Mouse (Mus musculus) kidney, adult 2 months (tissue): ENCODE measurements around the gene Art3. TPM values are rescaled to one million over a fixed set of nuclear protein-coding genes. Genes with fewer than 3 reads are reported as not detected.
A peak's percentile ranks its signal among the peaks of the same experiment; 100 is the strongest.
"Not testable (repeated sequence)": the region's sequence is repeated elsewhere in the genome, so short reads cannot be mapped to it uniquely, and the experiment has no call there.

Source experiments
- DNase-seq: peaks from one replicate; pipeline ENCODE4 v3.0.0; 2021
- H3K27ac ChIP-seq: fragments of 200-500 bp; 2 replicates; pipeline ENCODE4 v1.5.1; 2012; ENCODE audit warnings: low read depth, low read length, control low read depth, inconsistent platforms; ENCODE audit not compliant: insufficient read depth
- H3K27me3 ChIP-seq: fragments of 200-500 bp; replicated peaks from 2 replicates; pipeline ENCODE4 v1.6.1; 2012; ENCODE audit warnings: mild to moderate bottlenecking, moderate library complexity, low read length, inconsistent platforms; ENCODE audit not compliant: control insufficient read depth, insufficient read depth
- H3K36me3 ChIP-seq: fragments of 200-500 bp; 2 replicates; pipeline ENCODE4 v1.6.1; 2012; ENCODE audit warnings: mild to moderate bottlenecking, moderate library complexity, low read length, inconsistent platforms; ENCODE audit not compliant: control insufficient read depth, insufficient read depth
- H3K4me1 ChIP-seq: fragments of 200-500 bp; 2 replicates; pipeline ENCODE4 v1.6.1; 2011; ENCODE audit warnings: low read length; ENCODE audit not compliant: control insufficient read depth, insufficient read depth
- H3K4me3 ChIP-seq: fragments of 200-500 bp; 2 replicates; pipeline ENCODE4 v1.5.1; 2011; ENCODE audit warnings: mild to moderate bottlenecking, low read depth, low read length, control low read depth; ENCODE audit not compliant: insufficient read depth
- CTCF ChIP-seq: fragments of 200-500 bp; conservative IDR thresholded peaks from 2 replicates; pipeline ENCODE4 v1.5.1; 2011; ENCODE audit warnings: low read depth, mild to moderate bottlenecking, control low read depth, low read length, moderate library complexity, mixed read lengths; ENCODE audit not compliant: insufficient read depth, insufficient read length
- POLR2A ChIP-seq: fragments of 200-500 bp; IDR thresholded peaks from one replicate; pipeline ENCODE4 v1.6.1; 2011; ENCODE audit warnings: low read depth, low read length, control low read depth
- WGBS: fragments of 180-500 bp; shearing (Covaris S2); methylation state at CpG from one replicate; pipeline ENCODE4 v1.1.7; 2018; 5-methylcytosine and 5-hydroxymethylcytosine counted together
- polyA plus RNA-seq: library from polyadenylated mRNA; depleted of rRNA; stranded (reverse); fragments of >200 nt; gene quantifications from 2 replicates; pipeline ENCODE4 v1.2.3, GENCODE M21; 2012

Gene Art3
- polyA plus RNA-seq, 1 experiment = 8.8 TPM

- Histone ChIP-seq H3K27ac (peak overlapping the region; percentile 89), H3K4me3 (0 out of 2 replicates have a peak overlapping the region, but pooled peaks have one; percentile 10), H3K36me3 (no peaks in the 10 kb centered on the region), H3K4me1 (no peaks in the 10 kb centered on the region), H3K27me3 (no peaks in the 10 kb centered on the region; the same call in 1 of the 2 replicates)
- TF ChIP-seq POLR2A = no peak
- no peak for TF ChIP-seq CTCF
- WGBS = 58% methylated on average over 9 of the region's 9 CpGs
- peak; percentile 80 for DNase-seq
Observed at GRCm38 (mm10) chr5:92332359-92332840, 773 bp downstream of the Art3 start.

GRCm38 (mm10) chr5:92336743-92337142 lies 5.1 kb downstream of the Art3 start:
- Histone ChIP-seq H3K4me3 (no peak overlapping the region), H3K27ac (no peak overlapping the region), H3K36me3 (no peaks in the 10 kb centered on the region), H3K27me3 (no peaks in the 10 kb centered on the region), H3K4me1 (no peaks in the 10 kb centered on the region)
- TF ChIP-seq POLR2A = no peak
- TF ChIP-seq CTCF = no peak
- 72% methylated on average over 3 of the region's 3 CpGs for WGBS
- no peak for DNase-seq

- H3K27me3 ChIP-seq = no peaks in the 10 kb centered on the region
- TF ChIP-seq POLR2A = no peak
- no peak for TF ChIP-seq CTCF
- WGBS = 66% methylated on average over 4 of the region's 4 CpGs
- no peaks in the 10 kb centered on the region for H3K4me1 ChIP-seq
- DNase-seq = no peak
- no peaks in the 10 kb centered on the region for H3K36me3 ChIP-seq
- H3K27ac ChIP-seq = no peak overlapping the region
- no peak overlapping the region for H3K4me3 ChIP-seq
Observed at GRCm38 (mm10) chr5:92340606-92341005, 9.0 kb downstream of the Art3 start.

GRCm38 (mm10) chr5:92345006-92345405 lies 13.4 kb downstream of the Art3 start:
- DNase-seq = no peak
- TF ChIP-seq CTCF = no peak
- TF ChIP-seq POLR2A = no peak
- Histone ChIP-seq H3K27ac (no peak overlapping the region), H3K4me1 (peaks cover 6% of the 10 kb centered on the region; the same call in 1 of the 2 replicates), H3K36me3 (no peaks in the 10 kb centered on the region), H3K4me3 (no peak overlapping the region), H3K27me3 (no peaks in the 10 kb centered on the region)
- 79% methylated on average over 8 of the region's 8 CpGs for WGBS

GRCm38 (mm10) chr5:92348794-92349413 lies 17.3 kb downstream of the Art3 start, which contains the start of gene Cxcl10:
Gene Cxcl10, minus strand, starts transcription at chr5:92348889.
- Histone ChIP-seq H3K27ac (peak within 1 kb of the TSS; percentile 51; the same call in 1 of the 2 replicates), H3K27me3 (no peaks in the 10 kb centered on the region), H3K4me3 (peak within 1 kb of the TSS; percentile 29), H3K36me3 (no peaks in the 10 kb centered on the region), H3K4me1 (peaks cover 13% of the 10 kb centered on the region; the same call in 1 of the 2 replicates)
- 4% methylated on average over 14 of the region's 14 CpGs for WGBS
- peak; percentile 91 for DNase-seq
- TF ChIP-seq POLR2A (no peak), CTCF (no peak)

GRCm38 (mm10) chr5:92349731-92350130 lies 18.1 kb downstream of the Art3 start:
- H3K27ac ChIP-seq = 0 out of 2 replicates have a peak overlapping the region, but pooled peaks have one; percentile 51
- DNase-seq = no peak
- H3K4me3 ChIP-seq = no peak overlapping the region
- peaks cover 13% of the 10 kb centered on the region; the same call in 1 of the 2 replicates for H3K4me1 ChIP-seq
- no peaks in the 10 kb centered on the region for H3K27me3 ChIP-seq
- 70% methylated on average over 7 of the region's 7 CpGs for WGBS
- H3K36me3 ChIP-seq = no peaks in the 10 kb centered on the region
- TF ChIP-seq CTCF (no peak), POLR2A (no peak)

- peak overlapping the region; percentile 61; the same call in 1 of the 2 replicates for H3K27ac ChIP-seq
- peaks cover 13% of the 10 kb centered on the region; the same call in 1 of the 2 replicates for H3K4me1 ChIP-seq
- H3K36me3 ChIP-seq, DNase-seq, H3K27me3 ChIP-seq: not testable (repeated sequence)
- H3K4me3 ChIP-seq = peak overlapping the region; percentile 33; the same call in 1 of the 2 replicates
- 62% methylated on average over 4 of the region's 4 CpGs for WGBS
Observed at GRCm38 (mm10) chr5:92352716-92353115, 21.1 kb downstream of the Art3 start.
